Mouse (Mus musculus): ENCODE results near the gene Olfr744. TPM values are rescaled to one million over a fixed set of nuclear protein-coding genes. Genes with fewer than 3 reads are reported as not detected.

Olfr744 gene
- total and polyA plus RNA-seq, 3 experiments, result not detected

DNA sequence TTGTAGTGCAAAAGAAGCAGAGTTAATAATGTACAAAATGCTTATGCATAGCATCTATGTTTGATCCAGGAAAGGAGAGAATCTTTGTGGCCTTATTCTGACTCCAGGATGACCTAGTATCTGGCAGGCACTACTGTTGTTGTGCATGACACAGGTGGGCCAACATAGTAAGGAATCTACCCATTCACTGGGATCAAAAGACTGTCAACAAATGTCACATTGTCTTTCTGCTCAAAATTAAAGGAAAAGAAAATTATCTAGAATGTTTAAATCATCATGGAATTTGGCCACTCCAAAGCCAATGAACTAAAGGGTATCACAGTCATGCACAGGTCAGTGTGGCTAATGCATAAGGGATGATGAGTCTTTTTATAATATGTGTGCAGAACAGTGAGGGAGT lies 32.1 kb downstream of the Olfr744 start, which contains the start of gene Olfr746:
Olfr746 (plus strand) TSS at position 301 of the 400 bp plus-strand sequence.
- TF ChIP-seq CTCF (IDR thresholded peaks at IDR 0.05 in 2 of 3, conservative IDR thresholded peaks at IDR 0.05 in 1 of 3; ENCODE audit: control insufficient read depth in 1 of 3, insufficient read depth in 1 of 3, low read depth in 2 of 3, low read length in 3 of 3, poor library complexity in 1 of 3, severe bottlenecking in 1 of 3), result no peak
- no peak for TF ChIP-seq NRF1 (IDR thresholded peaks at IDR 0.05; ENCODE audit: insufficient read depth, low read depth, low read length, poor library complexity, severe bottlenecking)
- TF ChIP-seq GATA1 (IDR thresholded peaks at IDR 0.05; ENCODE audit: low read depth, low read length), result no peak
- no peak for TF ChIP-seq MAZ (IDR thresholded peaks at IDR 0.05; ENCODE audit: low read depth, low read length)
- TF ChIP-seq POLR2A (IDR thresholded peaks at IDR 0.05; ENCODE audit: control insufficient read depth in 1 of 2, insufficient read depth in 1 of 2, low read depth in 1 of 2, low read length in 2 of 2, poor library complexity in 1 of 2), result no peak
- TF ChIP-seq RCOR1 (IDR thresholded peaks at IDR 0.05; ENCODE audit: low read depth, low read length), result no peak
- no peak for TF ChIP-seq KAT2A (conservative IDR thresholded peaks at IDR 0.05; ENCODE audit: low read depth, low read length)
- TF ChIP-seq POLR2AphosphoS2 (IDR thresholded peaks at IDR 0.05; ENCODE audit: low read length), result no peak
- no peak for TF ChIP-seq ZKSCAN1 (IDR thresholded peaks at IDR 0.05; ENCODE audit: low read depth, low read length)
- no peak for TF ChIP-seq JUND (IDR thresholded peaks at IDR 0.05; ENCODE audit: low read depth, low read length)
- no peak for TF ChIP-seq TCF12 (IDR thresholded peaks at IDR 0.05; ENCODE audit: low read depth, low read length)
- no peak for TF ChIP-seq MEF2A (IDR thresholded peaks at IDR 0.05; ENCODE audit: extremely low read depth, insufficient replicate concordance, low read depth, low read length, poor library complexity, severe bottlenecking)
- no peak for TF ChIP-seq CHD2 (IDR thresholded peaks at IDR 0.05; ENCODE audit: low read length)
- no peak for TF ChIP-seq USF1 (IDR thresholded peaks at IDR 0.05; ENCODE audit: low read depth, low read length)
- no peak for TF ChIP-seq CHD1 (IDR thresholded peaks at IDR 0.05; ENCODE audit: low read depth, low read length)
- TF ChIP-seq HCFC1 (IDR thresholded peaks at IDR 0.05; ENCODE audit: low read depth, low read length), result no peak
- no peak for TF ChIP-seq ZMIZ1 (IDR thresholded peaks at IDR 0.05; ENCODE audit: low read depth, low read length)
- no peak for TF ChIP-seq ELF1 (IDR thresholded peaks at IDR 0.05; ENCODE audit: low read depth, low read length)
- TF ChIP-seq MAFK (IDR thresholded peaks at IDR 0.05; ENCODE audit: borderline replicate concordance, low read depth, low read length), result no peak
- TF ChIP-seq MXI1 (IDR thresholded peaks at IDR 0.05; ENCODE audit: low read depth, low read length), result no peak
- no peaks in the 10 kb centered on the region for H3K9me3 ChIP-seq (replicated peaks; ENCODE audit: insufficient read depth, low read length)
- H3K36me3 ChIP-seq (ENCODE audit: control insufficient read depth in 1 of 2, insufficient read depth in 2 of 2, low read length in 2 of 2), result no peaks in the 10 kb centered on the region
- H3K27ac ChIP-seq (ENCODE audit: control insufficient read depth, low read depth, low read length), result no peak within 1 kb of the TSS
- no peak within 1 kb of the TSS for H3K4me3 ChIP-seq (ENCODE audit: control insufficient read depth in 1 of 2, insufficient read depth in 1 of 2, low read depth in 2 of 2, low read length in 2 of 2)
- H3K27me3 ChIP-seq (ENCODE audit: control insufficient read depth in 1 of 2, insufficient read depth in 2 of 2, low read length in 2 of 2), result no peaks in the 10 kb centered on the region
- no peaks in the 10 kb centered on the region for H3K4me1 ChIP-seq (ENCODE audit: control insufficient read depth in 1 of 2, insufficient read depth in 2 of 2, low read length in 2 of 2)
- H3K9ac ChIP-seq (ENCODE audit: control insufficient read depth, low read depth, low read length, poor library complexity, severe bottlenecking), result no peak within 1 kb of the TSS
- no peak for DNase-seq (ENCODE audit: low read depth, low spot score)
- no peaks in the 10 kb centered on the region for H3K79me2 ChIP-seq (ENCODE audit: control insufficient read depth, insufficient read depth, low read length, poor library complexity)

Other genes with a start within 250 kb of the Olfr744 start
- not detected in 2 replicates for gene Olfr736, start 233.7 kb upstream of the Olfr744 start, total RNA-seq (2012; rRNA removed)
- gene Olfr736, start 233.7 kb upstream of the Olfr744 start, polyA plus RNA-seq (2012; ENCODE audit: insufficient read depth in 1 of 2, insufficient read length in 2 of 2, low read depth in 1 of 2, low replicate concordance in 2 of 2, missing spikeins in 1 of 2), result not detected
- not detected in 2 replicates for gene Olfr738, start 207.3 kb upstream of the Olfr744 start, total RNA-seq (2012; rRNA removed)
- gene Olfr738, start 207.3 kb upstream of the Olfr744 start, polyA plus RNA-seq (2012; ENCODE audit: insufficient read depth in 1 of 2, insufficient read length in 2 of 2, low read depth in 1 of 2, low replicate concordance in 2 of 2, missing spikeins in 1 of 2), result not detected
- not detected in 2 replicates for gene Olfr739, start 196.3 kb upstream of the Olfr744 start, total RNA-seq (2012; rRNA removed)
- gene Olfr739, start 196.3 kb upstream of the Olfr744 start, polyA plus RNA-seq (2012; ENCODE audit: insufficient read depth in 1 of 2, insufficient read length in 2 of 2, low read depth in 1 of 2, low replicate concordance in 2 of 2, missing spikeins in 1 of 2), result not detected
- gene Olfr740, start 169.3 kb upstream of the Olfr744 start, total RNA-seq (2012; rRNA removed), result not detected in 2 replicates
- gene Olfr740, start 169.3 kb upstream of the Olfr744 start, polyA plus RNA-seq (2012; ENCODE audit: insufficient read depth in 1 of 2, insufficient read length in 2 of 2, low read depth in 1 of 2, low replicate concordance in 2 of 2, missing spikeins in 1 of 2), result not detected
- not detected in 2 replicates for gene Olfr741, start 142.1 kb upstream of the Olfr744 start, total RNA-seq (2012; rRNA removed)
- gene Olfr741, start 142.1 kb upstream of the Olfr744 start, polyA plus RNA-seq (2012; ENCODE audit: insufficient read depth in 1 of 2, insufficient read length in 2 of 2, low read depth in 1 of 2, low replicate concordance in 2 of 2, missing spikeins in 1 of 2), result not detected
- not detected in 2 replicates for gene Olfr742, start 111.3 kb upstream of the Olfr744 start, total RNA-seq (2012; rRNA removed)
- gene Olfr742, start 111.3 kb upstream of the Olfr744 start, polyA plus RNA-seq (2012; ENCODE audit: insufficient read depth in 1 of 2, insufficient read length in 2 of 2, low read depth in 1 of 2, low replicate concordance in 2 of 2, missing spikeins in 1 of 2), result not detected
- gene Olfr743, start 93.0 kb upstream of the Olfr744 start, total RNA-seq (2012; rRNA removed), result not detected in 2 replicates
- not detected for gene Olfr743, start 93.0 kb upstream of the Olfr744 start, polyA plus RNA-seq (2012; ENCODE audit: insufficient read depth in 1 of 2, insufficient read length in 2 of 2, low read depth in 1 of 2, low replicate concordance in 2 of 2, missing spikeins in 1 of 2)
- gene Olfr745, start 24.5 kb downstream of the Olfr744 start, total RNA-seq (2012; rRNA removed), result not detected in 2 replicates
- not detected for gene Olfr745, start 24.5 kb downstream of the Olfr744 start, polyA plus RNA-seq (2012; ENCODE audit: insufficient read depth in 1 of 2, insufficient read length in 2 of 2, low read depth in 1 of 2, low replicate concordance in 2 of 2, missing spikeins in 1 of 2)
- gene Olfr746, start 32.2 kb downstream of the Olfr744 start, total RNA-seq (2012; rRNA removed), result not detected in 2 replicates
- not detected for gene Olfr746, start 32.2 kb downstream of the Olfr744 start, polyA plus RNA-seq (2012; ENCODE audit: insufficient read depth in 1 of 2, insufficient read length in 2 of 2, low read depth in 1 of 2, low replicate concordance in 2 of 2, missing spikeins in 1 of 2)
- gene Olfr747, start 78.3 kb downstream of the Olfr744 start, total RNA-seq (2012; rRNA removed), result not detected in 2 replicates
- gene Olfr747, start 78.3 kb downstream of the Olfr744 start, polyA plus RNA-seq (2012; ENCODE audit: insufficient read depth in 1 of 2, insufficient read length in 2 of 2, low read depth in 1 of 2, low replicate concordance in 2 of 2, missing spikeins in 1 of 2), result not detected
- not detected in 2 replicates for gene Olfr748, start 92.5 kb downstream of the Olfr744 start, total RNA-seq (2012; rRNA removed)
- not detected for gene Olfr748, start 92.5 kb downstream of the Olfr744 start, polyA plus RNA-seq (2012; ENCODE audit: insufficient read depth in 1 of 2, insufficient read length in 2 of 2, low read depth in 1 of 2, low replicate concordance in 2 of 2, missing spikeins in 1 of 2)
- not detected in 2 replicates for gene Olfr749, start 130.2 kb downstream of the Olfr744 start, total RNA-seq (2012; rRNA removed)
- gene Olfr749, start 130.2 kb downstream of the Olfr744 start, polyA plus RNA-seq (2012; ENCODE audit: insufficient read depth in 1 of 2, insufficient read length in 2 of 2, low read depth in 1 of 2, low replicate concordance in 2 of 2, missing spikeins in 1 of 2), result not detected
- 22.7 and 24.2 TPM in 2 replicates for gene Ttc5, start 170.6 kb downstream of the Olfr744 start, total RNA-seq (2012; rRNA removed)
- 10 to 100 TPM in 1 of 2 experiments, not detected in 1; 28.1 TPM for gene Ttc5, start 170.6 kb downstream of the Olfr744 start, polyA plus RNA-seq (2012; ENCODE audit: insufficient read depth in 1 of 2, insufficient read length in 2 of 2, low read depth in 1 of 2, low replicate concordance in 2 of 2, missing spikeins in 1 of 2)
- 23.3 and 28.3 TPM in 2 replicates for gene Ccnb1ip1, start 192.9 kb downstream of the Olfr744 start, total RNA-seq (2012; rRNA removed)
- gene Ccnb1ip1, start 192.9 kb downstream of the Olfr744 start, polyA plus RNA-seq (2012; ENCODE audit: insufficient read depth in 1 of 2, insufficient read length in 2 of 2, low read depth in 1 of 2, low replicate concordance in 2 of 2, missing spikeins in 1 of 2), result 10 to 100 TPM in 1 of 2 experiments, not detected in 1; 27.6 TPM
- 65.6 and 81.1 TPM in 2 replicates for gene Parp2, start 193.0 kb downstream of the Olfr744 start, total RNA-seq (2012; rRNA removed)
- gene Parp2, start 193.0 kb downstream of the Olfr744 start, polyA plus RNA-seq (2012; ENCODE audit: insufficient read depth in 1 of 2, insufficient read length in 2 of 2, low read depth in 1 of 2, low replicate concordance in 2 of 2, missing spikeins in 1 of 2), result 10 to 100 TPM in 1 of 2 experiments, not detected in 1; 83.2 TPM

Data from MEL (cell line).